Mouse (Mus musculus) kidney, postnatal 0 days (tissue): ENCODE data around the gene Casc3. TPM values are rescaled to one million over a fixed set of nuclear protein-coding genes. Genes with fewer than 3 reads are reported as not detected.

Source experiments
- ATAC-seq: fragments of 200-750 bp; cut with Nextera tagmentation; replicated peaks from 2 replicates; pipeline ENCODE4 v1.8.0; 2017; ENCODE audit warnings: low read depth, moderate number of reproducible peaks, moderate TSS enrichment, moderate library complexity; ENCODE audit not compliant: low FRiP score
- DNase-seq: peaks from one replicate; pipeline ENCODE4 v3.0.0-alpha.2; 2016; ENCODE audit warnings: low spot score
- H3K27ac ChIP-seq: fragments of 300-500 bp; sonication (generic); 2 replicates; pipeline ENCODE4 v1.5.1; 2014; ENCODE audit warnings: mild to moderate bottlenecking
- H3K27me3 ChIP-seq: fragments of 300-500 bp; sonication (generic); 2 replicates; pipeline ENCODE4 v1.6.1; 2014; ENCODE audit warnings: low read length, mixed read lengths; ENCODE audit not compliant: insufficient read depth
- H3K36me3 ChIP-seq: fragments of 300-500 bp; sonication (generic); 2 replicates; pipeline ENCODE4 v1.6.1; 2014; ENCODE audit warnings: low read length, mixed read lengths; ENCODE audit not compliant: insufficient read depth
- H3K4me1 ChIP-seq: fragments of 300-500 bp; sonication (generic); replicated peaks from 2 replicates; pipeline ENCODE4 v1.6.1; 2014; ENCODE audit warnings: antibody characterized with exemption, low read length, mixed read lengths; ENCODE audit not compliant: insufficient read depth
- H3K4me2 ChIP-seq: fragments of 300-500 bp; sonication (generic); 2 replicates; pipeline ENCODE4 v1.6.1; 2014; ENCODE audit warnings: mild to moderate bottlenecking, low read length, moderate library complexity, mixed read lengths
- H3K4me3 ChIP-seq: fragments of 300-500 bp; sonication (generic); replicated peaks from 2 replicates; pipeline ENCODE4 v1.5.1; 2014; ENCODE audit warnings: low read depth, low read length
- H3K9ac ChIP-seq: fragments of 300-500 bp; sonication (generic); 2 replicates; pipeline ENCODE4 v1.6.1; 2014; ENCODE audit warnings: low read depth, low read length
- H3K9me3 ChIP-seq: fragments of 300-500 bp; sonication (generic); replicated peaks from 2 replicates; pipeline ENCODE4 v1.6.1; 2016; ENCODE audit warnings: low read length, inconsistent platforms, mixed read lengths
- CTCF ChIP-seq: IDR thresholded peaks from 2 replicates; pipeline ENCODE4 v1.5.1; 2016; ENCODE audit warnings: antibody characterized with exemption, low read depth, mild to moderate bottlenecking, moderate library complexity
- WGBS: fragments of 180-500 bp; shearing (Covaris S2); extraction: QIAGEN DNeasy Blood & Tissue Kit; methylation state at CpG from one replicate; pipeline ENCODE4 v1.1.7; 2014; 5-methylcytosine and 5-hydroxymethylcytosine counted together
- polyA plus RNA-seq: library from polyadenylated mRNA; unstranded; fragments of >200 nt; fragmentation: Nextera tagmentation; extraction: Ambion mirVana; gene quantifications from 2 replicates; pipeline ENCODE4 v1.2.1, GENCODE M21; 2015

Casc3 gene
- polyA plus RNA-seq, 1 experiment from 2014 or later = 25.7 TPM

- peak overlapping the region; percentile 99 for H3K27ac ChIP-seq
Observed at GRCm38 (mm10) chr11:98787691-98788090, 17.0 kb upstream of the Casc3 start.

GRCm38 (mm10) chr11:98788139-98788538 lies 16.6 kb upstream of the Casc3 start:
- Histone ChIP-seq H3K27ac (peak overlapping the region; percentile 80), H3K4me1 (peaks cover 41% of the 10 kb centered on the region), H3K4me3 (no peak overlapping the region), H3K9me3 (no peaks in the 10 kb centered on the region), H3K27me3 (no peaks in the 10 kb centered on the region), H3K9ac (no peak overlapping the region), H3K36me3 (no peaks in the 10 kb centered on the region), H3K4me2 (peak overlapping the region; percentile 91; the same call in 1 of the 2 replicates)
- TF ChIP-seq CTCF = no peak
- ATAC-seq = no peak
- DNase-seq = no peak
- 94% methylated on average over 5 of the region's 5 CpGs for WGBS

More at GRCm38 (mm10) chr11:98787691-98788090, 17.0 kb upstream of the Casc3 start:
- H3K4me1 ChIP-seq = peaks cover 46% of the 10 kb centered on the region
- DNase-seq = peak; percentile 56
- TF ChIP-seq CTCF = peak; percentile 71
- 85% methylated on average over 1 of the region's 1 CpGs for WGBS
- H3K4me2 ChIP-seq = 0 out of 2 replicates have a peak overlapping the region, but pooled peaks have one; percentile 53
- H3K4me3 ChIP-seq = no peak overlapping the region
- ATAC-seq = no peak
- H3K9ac ChIP-seq = no peak overlapping the region
- no peaks in the 10 kb centered on the region for H3K36me3 ChIP-seq
- H3K27me3 ChIP-seq = no peaks in the 10 kb centered on the region
- no peaks in the 10 kb centered on the region for H3K9me3 ChIP-seq

GRCm38 (mm10) chr11:98788550-98789218 lies 16.0 kb upstream of the Casc3 start:
- Histone ChIP-seq H3K27me3 (no peaks in the 10 kb centered on the region), H3K4me3 (peak overlapping the region; percentile 44), H3K4me1 (peaks cover 40% of the 10 kb centered on the region), H3K36me3 (no peaks in the 10 kb centered on the region), H3K9me3 (no peaks in the 10 kb centered on the region), H3K9ac (peak overlapping the region; percentile 60; the same call in 1 of the 2 replicates), H3K27ac (peak overlapping the region; percentile 80), H3K4me2 (peak overlapping the region; percentile 91)
- peak; percentile 99 for DNase-seq
- ATAC-seq = peak; percentile 71
- peak; percentile 89 for TF ChIP-seq CTCF
- WGBS = 8% methylated on average over 18 of the region's 18 CpGs

GRCm38 (mm10) chr11:98789219-98789807 lies 15.4 kb upstream of the Casc3 start:
- H3K9me3 ChIP-seq = no peaks in the 10 kb centered on the region
- no peak for TF ChIP-seq CTCF
- WGBS = under 1% methylated on average over 25 of the region's 25 CpGs
- H3K27me3 ChIP-seq = no peaks in the 10 kb centered on the region
- H3K4me2 ChIP-seq = peak overlapping the region; percentile 91
- ATAC-seq (no peak), DNase-seq (no peak)
- H3K36me3 ChIP-seq = no peaks in the 10 kb centered on the region
- H3K9ac ChIP-seq = peak overlapping the region; percentile 60
- peaks cover 39% of the 10 kb centered on the region for H3K4me1 ChIP-seq
- peak overlapping the region; percentile 44 for H3K4me3 ChIP-seq
- H3K27ac ChIP-seq = peak overlapping the region; percentile 77

GRCm38 (mm10) chr11:98789824-98790223 lies 14.9 kb upstream of the Casc3 start:
- no peak for TF ChIP-seq CTCF
- Histone ChIP-seq H3K9ac (peak overlapping the region; percentile 60; the same call in 1 of the 2 replicates), H3K4me1 (peaks cover 35% of the 10 kb centered on the region), H3K4me2 (peak overlapping the region; percentile 91), H3K27me3 (no peaks in the 10 kb centered on the region), H3K27ac (peak overlapping the region; percentile 77), H3K4me3 (peak overlapping the region; percentile 44), H3K36me3 (no peaks in the 10 kb centered on the region), H3K9me3 (no peaks in the 10 kb centered on the region)
- DNase-seq = no peak
- no peak for ATAC-seq
- 37% methylated on average over 5 of the region's 5 CpGs for WGBS

- ATAC-seq (no peak), DNase-seq (no peak)
- Histone ChIP-seq H3K27ac (no peak overlapping the region), H3K9me3 (no peaks in the 10 kb centered on the region), H3K27me3 (no peaks in the 10 kb centered on the region), H3K36me3 (no peaks in the 10 kb centered on the region), H3K4me3 (no peak overlapping the region), H3K9ac (no peak overlapping the region), H3K4me1 (peaks cover 26% of the 10 kb centered on the region), H3K4me2 (no peak overlapping the region)
- no peak for TF ChIP-seq CTCF
- WGBS = 85% methylated on average over 5 of the region's 5 CpGs
Observed at GRCm38 (mm10) chr11:98790631-98791205, 14.0 kb upstream of the Casc3 start.
